Mouse (Mus musculus) gastrocnemius, postnatal 36 days (tissue): ENCODE measurements at regions not wholly inside any gene's neighbourhood (a gene's known extent, or its start where the extent isn't known, plus 50 kb on each side); places are given as distances from the start of the nearest gene placed in this dataset.

ENCODE experiments used
- DNase-seq, 2 experiments: peaks; one replicate each; pipeline ENCODE4 v3.0.0; 2022
- intact Hi-C: fragments of 180-260 bp; cut with DNase I; formaldehyde crosslinking; loops from one replicate; pipeline ENCODE4 v1.15.1; 2025

- intact Hi-C loops = no loop called here
- no peak for DNase-seq
These were observed 114.8 kb upstream of the Cited2 start for GRCm38 (mm10) chr10:17608220-17608619.

GRCm38 (mm10) chr10:17610592-17610991 lies 112.4 kb upstream of the Cited2 start:
- intact Hi-C loops = no loop called here
- no peak for DNase-seq

GRCm38 (mm10) chr10:17613281-17613680 lies 109.7 kb upstream of the Cited2 start:
- no peak for DNase-seq
- intact Hi-C loops = no loop called here

- no peak for DNase-seq
- intact Hi-C loops = no loop called here
These were observed 105.0 kb upstream of the Cited2 start for GRCm38 (mm10) chr10:17618024-17618423.

- intact Hi-C loops = no loop called here
- no peak for DNase-seq
These were observed 103.4 kb upstream of the Cited2 start for GRCm38 (mm10) chr10:17619617-17620016.

- no peak for DNase-seq
- intact Hi-C loops = no loop called here
These were observed 101.2 kb upstream of the Cited2 start for GRCm38 (mm10) chr10:17621703-17622385.

GRCm38 (mm10) chr10:17622802-17623201 lies 100.2 kb upstream of the Cited2 start:
- DNase-seq = no peak
- intact Hi-C loops = no loop called here

GRCm38 (mm10) chr10:17629709-17630108 lies 93.3 kb upstream of the Cited2 start:
- intact Hi-C loops = no loop called here
- no peak for DNase-seq

GRCm38 (mm10) chr10:17630861-17631581 lies 92.0 kb upstream of the Cited2 start:
- intact Hi-C loops = no loop called here
- no peak for DNase-seq

GRCm38 (mm10) chr10:17631817-17632216 lies 91.2 kb upstream of the Cited2 start:
- intact Hi-C loops = no loop called here

GRCm38 (mm10) chr10:17632959-17633674 lies 89.9 kb upstream of the Cited2 start:
- intact Hi-C loops = no loop called here
- no peak for DNase-seq

More at GRCm38 (mm10) chr10:17631817-17632216, 91.2 kb upstream of the Cited2 start:
- DNase-seq = no peak

GRCm38 (mm10) chr10:17645363-17645762 lies 77.7 kb upstream of the Cited2 start:
- DNase-seq = no peak
- intact Hi-C loops = no loop called here

- intact Hi-C loops = no loop called here
- DNase-seq = no peak
These were observed 76.6 kb upstream of the Cited2 start for GRCm38 (mm10) chr10:17646391-17646790.

- DNase-seq = no peak
- intact Hi-C loops = no loop called here
These were observed 74.9 kb upstream of the Cited2 start for GRCm38 (mm10) chr10:17648077-17648476.

- intact Hi-C loops = no loop called here
- no peak for DNase-seq
These were observed 71.8 kb upstream of the Cited2 start for GRCm38 (mm10) chr10:17650997-17651750.

- intact Hi-C loops = no loop called here
- DNase-seq = no peak
These were observed 69.7 kb upstream of the Cited2 start for GRCm38 (mm10) chr10:17653325-17653724.

- intact Hi-C loops = no loop called here
- no peak for DNase-seq
These were observed 69.2 kb upstream of the Cited2 start for GRCm38 (mm10) chr10:17653785-17654184.

GRCm38 (mm10) chr10:17654308-17654858 lies 68.6 kb upstream of the Cited2 start:
- intact Hi-C loops = no loop called here
- DNase-seq = no peak

- no peak for DNase-seq
These were observed 67.5 kb upstream of the Cited2 start for GRCm38 (mm10) chr10:17655459-17656051.

GRCm38 (mm10) chr10:17656305-17656704 lies 66.7 kb upstream of the Cited2 start:
- intact Hi-C loops = no loop called here
- no peak for DNase-seq

More at GRCm38 (mm10) chr10:17655459-17656051, 67.5 kb upstream of the Cited2 start:
- intact Hi-C loops = no loop called here
